Mouse (Mus musculus): ENCODE data around the gene Anapc15-ps.

- TF ChIP-seq MYOD1 (IDR thresholded peaks at IDR 0.05; ENCODE audit: control insufficient read depth in 1 of 3, insufficient read length in 2 of 3, low read depth in 2 of 3) (no peak), POLR2AphosphoS2 (IDR thresholded peaks at IDR 0.05; ENCODE audit: insufficient read length, low read depth) (no peak), MAX (IDR thresholded peaks at IDR 0.05; ENCODE audit: low read depth) (no peak)
Observed at GRCm38 (mm10) chr10:95659471-95660150, 13.6 kb downstream of the Anapc15-ps start.

Measured in myocyte (in vitro differentiated cells).